Mouse (Mus musculus) macrophage (primary cell): ENCODE results near the gene Olfr1107. TPM values are rescaled to one million over a fixed set of nuclear protein-coding genes. Genes with fewer than 3 reads are reported as not detected.

Source experiments
- H3K27ac ChIP-seq: fragments of 350-480 bp; formaldehyde crosslinking; 2 replicates; pipeline ENCODE4 v1.9.0; 2021
- H3K36me3 ChIP-seq: fragments of 350-480 bp; formaldehyde crosslinking; 2 replicates; pipeline ENCODE4 v1.9.0; 2021; ENCODE audit errors: inconsistent target
- H3K4me3 ChIP-seq: fragments of 350-480 bp; formaldehyde crosslinking; 2 replicates; pipeline ENCODE4 v1.9.0; 2021; ENCODE audit errors: inconsistent target
- H3K79me2 ChIP-seq: fragments of 350-480 bp; formaldehyde crosslinking; 2 replicates; pipeline ENCODE4 v1.9.0; 2021; ENCODE audit errors: inconsistent target
- WGBS: methylation state at CpG from one replicate; pipeline ENCODE4 v1.1.7; 2026; ENCODE audit warnings: inconsistent platforms; ENCODE audit not compliant: missing documents; 5-methylcytosine and 5-hydroxymethylcytosine counted together
- polyA plus RNA-seq: library from polyadenylated mRNA; stranded (reverse); fragments of 250-400 nt; gene quantifications from 3 replicates; pipeline ENCODE4 v1.2.4, GENCODE M21; 2018; ENCODE audit warnings: inconsistent platforms
- total RNA-seq, 78 experiments: library from RNA; depleted of rRNA; stranded (reverse); fragments of 250-400 nt; gene quantifications; 1 replicate in 9 of 78; 2 replicates in 24 of 78; 3 replicates in 43 of 78; 4 replicates in 2 of 78; pipeline ENCODE4 v1.2.4; 2018; ENCODE audit warnings: inconsistent platforms in 56 of 78

The Olfr1107 gene
- not detected for total RNA-seq (2018; cell fraction: chromatin; rRNA removed)
- not detected for total RNA-seq (2018; cell fraction: cytosol; rRNA removed)
- total RNA-seq (2018; cell fraction: nucleus; rRNA removed), result not detected
- polyA plus RNA-seq, result not detected in 3 replicates

DNA sequence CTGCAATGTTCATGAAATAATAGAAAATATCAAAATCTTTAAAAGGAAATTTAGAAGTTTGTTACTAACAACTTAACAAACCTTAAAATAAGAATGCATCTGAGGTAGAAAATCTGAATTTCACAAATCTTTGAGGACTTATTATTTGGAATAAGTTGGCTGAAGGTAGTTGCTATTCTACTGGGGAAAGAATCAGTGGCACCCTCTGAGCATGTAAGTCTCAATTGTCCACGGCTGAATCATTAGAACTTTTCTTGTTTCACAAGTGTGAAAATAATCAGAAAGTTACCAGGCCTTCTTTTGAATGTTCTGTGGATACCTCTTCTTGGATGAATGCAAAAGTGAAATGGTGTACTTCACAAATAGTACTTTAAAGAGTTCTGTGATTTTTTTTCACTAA, at the start of gene Olfr1107:
Olfr1107 (minus strand) TSS at position 101 of the 400 bp plus-strand sequence.
- WGBS, result 83% methylated on average over 1 of the region's 1 CpGs
- no peak within 1 kb of the TSS for H3K27ac ChIP-seq
- H3K36me3 ChIP-seq, result no peaks in the 10 kb centered on the region
- no peak within 1 kb of the TSS for H3K4me3 ChIP-seq
- no peaks in the 10 kb centered on the region for H3K79me2 ChIP-seq

DNA sequence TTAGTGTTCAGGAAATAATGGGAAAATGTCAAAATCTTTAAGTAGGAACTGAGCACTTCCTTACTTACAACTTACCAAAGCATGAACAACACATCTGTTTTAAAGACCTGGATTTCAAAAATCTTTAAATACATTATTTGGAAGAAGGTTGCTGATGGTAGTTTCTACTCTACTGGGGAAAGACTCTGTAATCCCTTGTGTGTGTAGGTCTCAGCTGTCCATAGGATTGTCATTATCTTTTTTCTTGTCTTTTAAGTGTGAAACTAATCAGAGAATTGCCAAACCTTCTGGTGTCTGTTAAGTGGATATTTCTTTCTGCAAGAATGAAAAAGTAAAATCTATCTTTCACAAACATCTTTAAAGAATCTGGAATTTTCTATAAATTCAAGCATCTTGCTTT, 38.9 kb upstream of the Olfr1107 start, which contains the start of gene Olfr259:
Olfr259 (minus strand) TSS at position 101 of the 400 bp plus-strand sequence.
- Histone ChIP-seq H3K36me3 (no peaks in the 10 kb centered on the region), H3K27ac (no peak within 1 kb of the TSS), H3K79me2 (no peaks in the 10 kb centered on the region), H3K4me3 (no peak within 1 kb of the TSS)

GRCm38 (mm10) chr2:87095908-87096307, 20.3 kb upstream of the Olfr1107 start, which contains the start of gene Olfr1109:
Gene Olfr1109, minus strand, starts transcription at chr2:87096008.
- Histone ChIP-seq H3K79me2 (no peaks in the 10 kb centered on the region), H3K36me3 (no peaks in the 10 kb centered on the region), H3K4me3 (no peak within 1 kb of the TSS), H3K27ac (no peak within 1 kb of the TSS)
- 59% methylated on average over 1 of the region's 1 CpGs for WGBS

GRCm38 (mm10) chr2:87052173-87052572, 23.4 kb downstream of the Olfr1107 start, which contains the start of gene Olfr1106:
Gene Olfr1106, minus strand, starts transcription at chr2:87052273.
- H3K4me3 ChIP-seq, result no peak within 1 kb of the TSS
- H3K27ac ChIP-seq, result no peak within 1 kb of the TSS
- WGBS, result 71% methylated on average over 1 of the region's 1 CpGs
- H3K79me2 ChIP-seq, result no peaks in the 10 kb centered on the region
- no peaks in the 10 kb centered on the region for H3K36me3 ChIP-seq

DNA sequence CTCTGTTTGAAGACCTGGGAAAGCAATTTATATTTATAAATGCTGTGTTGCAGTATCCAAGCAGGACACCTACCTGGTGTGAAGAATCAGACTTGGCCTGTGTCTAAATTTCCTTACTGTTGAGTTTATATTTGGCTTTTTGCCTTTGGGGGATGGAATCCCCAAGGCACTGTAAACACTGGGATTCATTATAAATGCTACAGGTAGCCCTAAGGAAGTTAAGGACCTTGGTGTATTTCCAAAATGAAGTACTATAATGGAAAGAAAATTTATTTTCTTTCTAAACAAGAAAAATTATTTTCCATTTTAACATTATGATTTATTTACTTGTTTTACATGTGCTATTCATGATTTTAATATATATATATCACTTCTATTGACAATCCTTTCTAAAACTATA, 39.2 kb downstream of the Olfr1107 start, which contains the start of gene Olfr1105:
Olfr1105 (minus strand) TSS at position 101 of the 400 bp plus-strand sequence.
- Histone ChIP-seq H3K27ac (no peak within 1 kb of the TSS), H3K4me3 (no peak within 1 kb of the TSS), H3K36me3 (no peaks in the 10 kb centered on the region), H3K79me2 (no peaks in the 10 kb centered on the region)

- H3K79me2 ChIP-seq, result no peaks in the 10 kb centered on the region
- no peak within 1 kb of the TSS for H3K4me3 ChIP-seq
- H3K27ac ChIP-seq, result no peak within 1 kb of the TSS
- H3K36me3 ChIP-seq, result no peaks in the 10 kb centered on the region
- whole genome bisulfite sequencing, result 83% methylated on average over 1 of the region's 1 CpGs
These were observed 48.6 kb downstream of the Olfr1107 start, which contains the start of gene Olfr1104 for GRCm38 (mm10) chr2:87026980-87027379. Gene Olfr1104, minus strand, starts transcription at chr2:87027080.

Other genes starting within 250 kb of the Olfr1107 start
- not detected in 3 replicates for gene Olfr1095, start 224.1 kb downstream of the Olfr1107 start, polyA plus RNA-seq
- not detected in 3 replicates for gene Gm13723, start 201.0 kb downstream of the Olfr1107 start, polyA plus RNA-seq
- gene Olfr1097, start 183.6 kb downstream of the Olfr1107 start, polyA plus RNA-seq, result not detected in 3 replicates
- not detected in 3 replicates for gene Olfr1098, start 151.3 kb downstream of the Olfr1107 start, polyA plus RNA-seq
- not detected in 3 replicates for gene Olfr1099, start 115.1 kb downstream of the Olfr1107 start, polyA plus RNA-seq
- not detected in 3 replicates for gene Olfr1100, start 95.9 kb downstream of the Olfr1107 start, polyA plus RNA-seq
- not detected in 3 replicates for gene Olfr1101, start 84.6 kb downstream of the Olfr1107 start, polyA plus RNA-seq
- not detected in 3 replicates for gene Olfr1102, start 77.4 kb downstream of the Olfr1107 start, polyA plus RNA-seq
- not detected in 3 replicates for gene Olfr1104, start 48.7 kb downstream of the Olfr1107 start, polyA plus RNA-seq
- not detected in 3 replicates for gene Olfr1105, start 39.3 kb downstream of the Olfr1107 start, polyA plus RNA-seq
- not detected in 3 replicates for gene Olfr1106, start 23.5 kb downstream of the Olfr1107 start, polyA plus RNA-seq
- gene Olfr1109, start 20.2 kb upstream of the Olfr1107 start, polyA plus RNA-seq, result not detected in 3 replicates
- gene Olfr259, start 38.8 kb upstream of the Olfr1107 start, polyA plus RNA-seq, result not detected in 3 replicates
- gene Olfr1110, start 64.5 kb upstream of the Olfr1107 start, polyA plus RNA-seq, result not detected in 3 replicates
- not detected in 3 replicates for gene Olfr1111, start 76.8 kb upstream of the Olfr1107 start, polyA plus RNA-seq
- not detected in 3 replicates for gene Olfr1112, start 112.0 kb upstream of the Olfr1107 start, polyA plus RNA-seq
- not detected in 3 replicates for gene Olfr1113, start 133.2 kb upstream of the Olfr1107 start, polyA plus RNA-seq
- gene Olfr1115, start 172.2 kb upstream of the Olfr1107 start, polyA plus RNA-seq, result not detected in 3 replicates
- not detected in 3 replicates for gene Olfr1116, start 191.7 kb upstream of the Olfr1107 start, polyA plus RNA-seq
- gene Olfr1118, start 231.8 kb upstream of the Olfr1107 start, polyA plus RNA-seq, result not detected in 3 replicates